Mouse (Mus musculus): ENCODE measurements around the gene Ensa. TPM values are rescaled to one million over a fixed set of nuclear protein-coding genes. Genes with fewer than 3 reads are reported as not detected.

Ensa gene
- polyA plus RNA-seq, 1 experiment from 2014 or later = 85.4 TPM

DNA sequence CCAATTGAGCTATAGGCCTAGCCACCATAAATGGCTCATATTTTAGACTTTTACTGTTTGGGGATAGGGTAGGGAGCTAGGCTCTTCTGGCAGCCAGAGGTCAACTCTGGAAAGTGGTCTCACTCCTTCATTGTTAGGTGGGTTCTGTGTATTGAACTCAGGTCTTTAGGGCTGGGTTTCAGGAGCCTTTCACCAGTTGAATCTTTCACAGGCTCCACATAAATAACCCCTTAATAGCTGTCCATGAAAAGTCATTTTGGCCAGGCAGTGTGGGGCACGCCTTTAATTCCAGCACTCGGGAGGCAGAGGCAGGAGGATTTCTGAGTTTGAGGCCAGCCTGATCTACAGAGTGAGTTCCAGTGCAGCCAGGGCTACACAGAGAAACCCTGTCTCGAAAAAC lies 32.9 kb downstream of the Ensa start:
- Histone ChIP-seq H3K36me3 (peaks cover 14% of the 10 kb centered on the region), H3K4me2 (replicated peaks) (peak overlapping the region; percentile 88), H3K27me3 (no peaks in the 10 kb centered on the region), H3K4me3 (peak overlapping the region; percentile 95), H3K27ac (no peak overlapping the region; the same call in 1 of the 2 replicates), H3K4me1 (peaks cover 34% of the 10 kb centered on the region), H3K9me3 (no peaks in the 10 kb centered on the region), H3K9ac (peak overlapping the region; percentile 100; the same call in 1 of the 2 replicates)
- WGBS = 89% methylated on average over 3 of the region's 3 CpGs
- ATAC-seq (ENCODE audit: insufficient number of reproducible peaks, insufficient read depth, low FRiP score, low TSS enrichment) = no peak

DNA sequence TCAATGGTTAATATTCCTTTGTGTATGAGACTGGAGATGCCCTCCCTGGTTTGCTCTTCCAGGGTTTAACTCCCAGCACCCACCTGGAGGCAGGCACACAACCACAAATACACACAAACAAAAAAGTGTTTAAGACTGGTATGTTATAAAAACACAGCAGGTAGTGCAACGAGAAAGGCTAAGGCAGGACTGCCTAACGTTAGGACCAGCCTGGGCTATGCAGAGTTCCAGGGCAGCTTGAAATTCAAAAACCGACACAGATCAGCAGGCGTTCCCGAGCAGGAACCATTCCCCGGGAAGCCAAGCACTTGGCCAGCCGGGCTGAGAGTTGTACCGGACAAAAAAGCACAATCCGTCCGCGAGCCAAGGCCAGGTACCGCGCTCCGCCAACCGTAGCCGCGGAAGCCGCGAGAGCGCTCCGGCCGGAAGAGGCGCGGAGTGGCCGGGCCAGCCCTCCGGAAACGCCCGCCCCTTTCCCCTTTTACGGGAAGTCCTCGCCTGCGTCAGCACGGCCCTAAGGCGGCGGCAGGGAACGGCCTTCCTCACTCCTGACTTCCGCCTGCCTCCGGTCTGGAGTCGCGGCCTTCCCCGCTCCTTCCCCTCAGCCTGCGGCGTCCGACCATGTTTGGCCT lies 33.6 kb downstream of the Ensa start, which contains the start of gene Mcl1:
TSS of gene Mcl1 (plus strand) at position 553 of the 632 bp plus-strand sequence.
- WGBS = under 1% methylated on average over 43 of the region's 43 CpGs

DNA sequence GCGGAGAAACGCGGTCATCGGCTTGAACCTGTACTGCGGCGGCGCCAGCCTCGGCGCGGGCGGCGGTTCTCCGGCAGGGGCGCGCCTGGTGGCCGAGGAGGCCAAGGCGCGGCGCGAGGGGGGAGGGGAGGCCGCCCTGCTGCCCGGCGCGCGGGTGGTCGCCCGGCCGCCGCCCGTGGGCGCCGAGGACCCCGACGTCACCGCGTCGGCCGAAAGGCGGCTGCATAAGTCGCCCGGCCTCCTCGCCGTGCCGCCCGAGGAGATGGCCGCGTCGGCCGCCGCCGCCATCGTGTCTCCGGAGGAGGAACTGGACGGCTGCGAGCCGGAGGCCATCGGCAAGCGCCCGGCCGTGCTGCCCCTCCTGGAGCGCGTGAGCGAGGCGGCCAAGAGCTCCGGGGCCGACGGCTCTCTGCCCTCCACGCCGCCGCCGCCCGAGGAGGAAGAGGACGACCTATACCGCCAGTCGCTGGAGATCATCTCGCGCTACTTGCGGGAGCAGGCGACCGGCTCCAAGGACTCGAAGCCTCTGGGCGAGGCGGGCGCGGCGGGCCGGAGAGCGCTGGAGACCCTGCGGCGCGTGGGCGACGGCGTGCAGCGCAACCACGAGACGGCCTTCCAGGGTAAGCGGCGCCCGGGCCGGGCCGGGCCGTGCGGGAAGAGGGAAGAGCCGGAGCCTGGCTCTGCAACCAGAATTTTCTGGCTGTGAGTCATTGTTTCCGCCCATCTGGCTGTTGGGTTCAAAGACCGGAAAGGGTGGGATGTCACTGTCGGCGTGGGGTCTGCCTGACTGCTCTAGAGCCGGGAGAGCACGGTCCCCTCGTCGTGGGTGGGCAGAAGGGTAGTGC lies 34.3 kb downstream of the Ensa start:
- ATAC-seq (ENCODE audit: insufficient number of reproducible peaks, insufficient read depth, low FRiP score, low TSS enrichment) = peak; percentile 38
- H3K27me3 ChIP-seq = no peaks in the 10 kb centered on the region
- H3K4me1 ChIP-seq = peaks cover 28% of the 10 kb centered on the region
- H3K4me3 ChIP-seq = peak overlapping the region; percentile 95
- peak overlapping the region; percentile 100 for H3K9ac ChIP-seq
- peaks cover 28% of the 10 kb centered on the region for H3K36me3 ChIP-seq
- WGBS = under 1% methylated on average over 92 of the region's 113 CpGs
- peak overlapping the region; percentile 99 for H3K27ac ChIP-seq
- H3K9me3 ChIP-seq = no peaks in the 10 kb centered on the region
- H3K4me2 ChIP-seq (replicated peaks) = peak overlapping the region; percentile 88

More for the DNA sequence above, 33.6 kb downstream of the Ensa start, which contains the start of gene Mcl1:
- Histone ChIP-seq H3K4me3 (peak within 1 kb of the TSS; percentile 95), H3K9me3 (no peaks in the 10 kb centered on the region), H3K27me3 (no peaks in the 10 kb centered on the region), H3K27ac (peak within 1 kb of the TSS; percentile 99), H3K36me3 (peaks cover 21% of the 10 kb centered on the region), H3K4me1 (peaks cover 32% of the 10 kb centered on the region), H3K9ac (peak within 1 kb of the TSS; percentile 100), H3K4me2 (replicated peaks) (peak within 1 kb of the TSS; percentile 88)
- peak; percentile 96 for ATAC-seq (ENCODE audit: insufficient number of reproducible peaks, insufficient read depth, low FRiP score, low TSS enrichment)

DNA sequence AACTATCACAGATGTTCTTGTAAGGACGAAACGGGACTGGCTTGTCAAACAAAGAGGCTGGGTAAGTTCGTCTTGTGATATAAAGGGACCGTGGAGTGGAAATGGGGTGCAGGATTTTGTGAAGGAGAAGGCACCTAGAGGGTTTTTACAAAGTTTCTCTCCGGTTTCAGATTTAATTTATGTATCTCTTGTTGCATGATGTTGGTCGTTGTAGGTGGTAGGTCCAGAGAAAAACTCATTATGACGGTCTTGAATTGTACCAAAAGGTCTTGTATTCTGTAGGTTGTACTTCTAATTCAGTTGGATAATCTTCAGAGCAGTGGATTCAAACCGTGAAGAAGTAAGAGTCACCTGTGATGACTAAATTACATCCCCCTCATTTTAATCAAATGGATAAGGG lies 35.2 kb downstream of the Ensa start:
- H3K9me3 ChIP-seq = no peaks in the 10 kb centered on the region
- H3K36me3 ChIP-seq = peaks cover 35% of the 10 kb centered on the region
- H3K9ac ChIP-seq = peak overlapping the region; percentile 100
- 3% methylated on average over 8 of the region's 8 CpGs for WGBS
- peaks cover 30% of the 10 kb centered on the region for H3K4me1 ChIP-seq
- no peaks in the 10 kb centered on the region for H3K27me3 ChIP-seq
- H3K27ac ChIP-seq = peak overlapping the region; percentile 99
- ATAC-seq (ENCODE audit: insufficient number of reproducible peaks, insufficient read depth, low FRiP score, low TSS enrichment) = no peak
- peak overlapping the region; percentile 88 for H3K4me2 ChIP-seq (replicated peaks)
- peak overlapping the region; percentile 95 for H3K4me3 ChIP-seq

DNA sequence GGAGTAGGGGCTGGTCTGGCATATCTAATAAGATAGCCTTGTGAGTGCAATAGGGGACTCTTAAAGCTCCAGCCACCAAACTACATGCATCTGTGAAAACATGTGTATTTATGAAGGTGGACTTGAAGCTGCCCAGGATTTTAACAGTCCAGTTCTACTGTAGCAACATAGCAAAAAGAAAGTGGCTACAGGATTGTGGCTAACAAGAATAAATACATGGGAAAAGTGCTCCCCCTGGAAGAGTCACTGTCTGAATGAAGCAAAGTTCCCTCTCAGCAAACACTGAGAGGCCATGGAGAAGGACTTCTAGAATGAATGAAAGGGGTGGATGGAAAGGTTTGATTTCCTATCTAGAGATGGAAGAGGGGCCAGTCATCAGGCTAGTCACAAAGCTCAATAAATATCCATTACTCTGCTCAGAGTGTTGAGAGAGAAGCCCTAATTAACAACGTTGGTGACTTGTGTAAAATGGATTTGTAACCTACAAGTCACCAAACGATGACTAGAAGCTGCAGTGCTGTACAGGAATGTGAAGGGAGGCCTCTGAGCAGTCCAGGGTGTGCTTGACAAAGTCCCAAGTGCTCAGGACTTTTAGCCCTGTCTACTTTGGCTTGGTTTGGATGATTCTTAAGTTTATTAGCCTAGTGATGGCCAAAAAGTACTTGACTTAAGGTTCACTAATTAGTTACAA lies 36.1 kb downstream of the Ensa start:
- H3K9ac ChIP-seq = peak overlapping the region; percentile 100
- no peak for ATAC-seq (ENCODE audit: insufficient number of reproducible peaks, insufficient read depth, low FRiP score, low TSS enrichment)
- peaks cover 42% of the 10 kb centered on the region for H3K36me3 ChIP-seq
- peak overlapping the region; percentile 88 for H3K4me2 ChIP-seq (replicated peaks)
- no peak overlapping the region for H3K27ac ChIP-seq
- H3K4me3 ChIP-seq = peak overlapping the region; percentile 95
- H3K27me3 ChIP-seq = no peaks in the 10 kb centered on the region
- WGBS = 46% methylated on average over 2 of the region's 2 CpGs
- no peaks in the 10 kb centered on the region for H3K9me3 ChIP-seq
- H3K4me1 ChIP-seq = peaks cover 34% of the 10 kb centered on the region

DNA sequence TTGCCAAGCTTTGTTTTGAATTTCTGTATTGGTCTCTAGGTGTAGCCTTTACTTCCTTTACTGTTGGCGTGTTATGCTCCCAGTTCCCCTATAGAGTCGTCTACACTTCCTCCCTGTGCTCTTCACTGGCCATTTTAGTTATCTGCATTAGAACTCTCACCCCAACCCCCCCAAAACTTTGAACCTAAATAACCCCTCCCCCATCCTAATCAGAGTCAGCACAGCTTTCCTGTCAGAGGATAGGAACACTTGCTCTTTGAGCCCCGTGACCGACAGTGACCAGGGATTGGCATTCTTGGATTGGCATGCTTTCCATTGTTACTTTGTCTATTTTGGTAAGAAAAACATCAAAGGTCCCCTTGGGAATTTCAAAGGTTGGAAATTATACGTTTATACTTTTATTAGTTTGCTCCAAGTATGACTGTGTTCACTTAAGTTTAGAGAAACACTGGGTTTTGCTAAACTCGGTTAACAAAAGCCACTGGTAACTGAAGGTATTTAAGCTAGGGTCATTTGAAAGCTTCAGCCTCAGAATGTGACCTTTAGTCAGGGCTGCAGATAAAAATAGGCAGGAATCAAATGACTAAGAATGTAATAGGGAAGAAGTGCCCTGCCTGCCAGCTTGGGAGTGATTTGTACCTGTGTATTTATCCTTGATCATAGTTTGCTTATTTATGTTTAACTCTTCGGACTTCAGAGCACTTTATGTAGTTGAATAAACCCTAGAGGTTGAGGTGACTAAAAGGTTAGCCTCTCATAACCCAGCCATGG lies 37.3 kb downstream of the Ensa start:
- Histone ChIP-seq H3K36me3 (peaks cover 42% of the 10 kb centered on the region), H3K4me3 (no peak overlapping the region), H3K4me2 (replicated peaks) (peak overlapping the region; percentile 30), H3K4me1 (peaks cover 41% of the 10 kb centered on the region), H3K27ac (no peak overlapping the region), H3K9me3 (no peaks in the 10 kb centered on the region), H3K9ac (no peak overlapping the region), H3K27me3 (no peaks in the 10 kb centered on the region)
- 49% methylated on average over 7 of the region's 7 CpGs for WGBS
- ATAC-seq (ENCODE audit: insufficient number of reproducible peaks, insufficient read depth, low FRiP score, low TSS enrichment) = no peak

DNA sequence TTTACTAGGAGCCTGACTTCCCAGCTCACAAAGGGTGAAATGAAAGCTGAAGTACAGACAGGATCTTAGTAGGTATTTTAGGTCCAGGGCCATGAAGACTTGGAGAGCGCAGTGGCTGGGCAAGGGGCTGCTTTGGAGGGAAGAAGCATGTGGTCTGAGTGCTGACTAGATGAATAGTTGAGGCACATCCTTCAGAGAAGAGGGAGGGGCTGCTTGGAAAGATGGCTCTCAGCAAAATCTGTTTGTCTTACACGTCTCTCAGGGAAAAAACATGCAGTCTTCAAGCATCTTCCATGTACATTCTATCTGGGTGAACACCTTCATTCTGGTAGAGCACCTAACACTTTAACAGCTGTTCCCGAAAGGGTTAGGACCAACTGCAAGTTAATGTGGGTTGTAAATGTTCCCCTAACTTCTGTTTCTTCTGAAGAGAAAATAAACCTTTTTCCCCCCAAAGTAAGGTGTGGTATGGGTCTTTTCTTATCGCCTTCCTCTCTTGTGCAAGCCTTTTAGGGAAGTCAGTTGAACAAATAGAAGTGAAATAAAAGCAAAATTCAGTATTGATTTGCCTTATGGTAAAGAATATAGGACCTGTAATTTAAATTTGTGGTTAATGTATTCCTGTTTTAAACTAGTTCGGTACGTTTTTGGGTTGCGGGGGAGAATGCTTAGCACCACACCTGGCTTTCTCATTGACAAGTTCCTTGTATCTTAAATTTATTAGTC lies 38.1 kb downstream of the Ensa start:
- Histone ChIP-seq H3K36me3 (peaks cover 42% of the 10 kb centered on the region), H3K4me3 (no peak overlapping the region), H3K9ac (no peak overlapping the region), H3K9me3 (no peaks in the 10 kb centered on the region), H3K4me2 (replicated peaks) (no peak overlapping the region), H3K4me1 (peaks cover 48% of the 10 kb centered on the region), H3K27ac (no peak overlapping the region), H3K27me3 (no peaks in the 10 kb centered on the region)
- ATAC-seq (ENCODE audit: insufficient number of reproducible peaks, insufficient read depth, low FRiP score, low TSS enrichment) = no peak
- 81% methylated on average over 7 of the region's 7 CpGs for WGBS

DNA sequence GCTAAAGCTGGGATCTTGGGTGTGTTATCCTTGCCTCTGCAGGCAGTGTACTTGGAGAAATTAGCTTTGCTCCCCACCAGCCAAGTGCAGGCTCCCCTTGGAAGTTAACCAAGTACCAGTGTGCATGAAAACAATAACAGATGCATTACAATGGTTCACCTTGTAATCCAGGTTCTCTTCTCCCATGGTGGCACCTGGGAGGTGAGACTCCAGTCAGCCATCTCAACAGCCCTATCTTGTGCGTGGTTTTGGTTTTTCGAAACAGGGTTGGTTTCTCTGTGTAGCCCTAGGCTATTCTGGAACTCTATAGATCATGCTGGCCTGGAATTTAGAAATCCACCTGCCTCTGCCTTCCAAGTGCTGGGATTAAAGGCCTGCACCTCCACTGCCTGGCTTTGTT lies 38.7 kb downstream of the Ensa start:
- no peak for ATAC-seq (ENCODE audit: insufficient number of reproducible peaks, insufficient read depth, low FRiP score, low TSS enrichment)
- Histone ChIP-seq H3K4me1 (peaks cover 54% of the 10 kb centered on the region), H3K27ac (no peak overlapping the region), H3K27me3 (no peaks in the 10 kb centered on the region), H3K4me2 (replicated peaks) (no peak overlapping the region), H3K36me3 (peaks cover 42% of the 10 kb centered on the region), H3K9me3 (no peaks in the 10 kb centered on the region), H3K4me3 (no peak overlapping the region), H3K9ac (no peak overlapping the region)
- 84% methylated on average over 2 of the region's 2 CpGs for WGBS

DNA sequence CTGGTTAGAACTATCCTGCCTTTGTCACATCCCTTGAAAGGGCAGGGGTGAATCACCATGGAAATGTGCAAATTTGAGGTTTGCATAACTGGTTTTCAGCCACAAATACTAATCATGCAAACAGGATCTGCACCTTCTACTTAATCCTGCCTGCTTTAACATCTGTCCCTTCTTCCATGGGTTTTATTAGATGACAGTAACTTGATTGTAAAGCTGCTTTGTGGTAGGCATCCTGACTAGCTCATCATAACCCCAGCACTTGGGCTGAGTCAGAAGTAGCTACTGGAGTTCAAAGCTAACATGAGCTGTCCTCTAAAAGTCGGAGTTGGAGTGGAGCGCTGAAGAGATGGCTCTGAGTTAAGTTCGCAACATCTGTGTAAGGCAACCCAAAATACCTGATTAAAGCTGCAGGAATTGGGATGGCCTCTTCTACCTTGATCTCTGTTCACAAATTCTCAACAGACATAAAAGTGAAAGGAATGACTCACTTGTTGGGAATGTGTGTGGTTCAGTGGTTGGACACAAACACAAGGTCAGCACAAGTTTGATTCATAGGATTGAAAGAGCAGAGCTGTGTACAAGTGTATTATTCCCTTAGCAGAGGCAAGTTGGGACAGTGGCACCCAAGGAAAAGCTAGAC lies 39.3 kb downstream of the Ensa start:
- Histone ChIP-seq H3K9ac (no peak overlapping the region), H3K9me3 (no peaks in the 10 kb centered on the region), H3K4me3 (no peak overlapping the region), H3K27ac (no peak overlapping the region), H3K36me3 (peaks cover 42% of the 10 kb centered on the region), H3K4me1 (peaks cover 57% of the 10 kb centered on the region), H3K27me3 (no peaks in the 10 kb centered on the region), H3K4me2 (replicated peaks) (no peak overlapping the region)
- WGBS = 90% methylated on average over 3 of the region's 3 CpGs
- ATAC-seq (ENCODE audit: insufficient number of reproducible peaks, insufficient read depth, low FRiP score, low TSS enrichment) = no peak

DNA sequence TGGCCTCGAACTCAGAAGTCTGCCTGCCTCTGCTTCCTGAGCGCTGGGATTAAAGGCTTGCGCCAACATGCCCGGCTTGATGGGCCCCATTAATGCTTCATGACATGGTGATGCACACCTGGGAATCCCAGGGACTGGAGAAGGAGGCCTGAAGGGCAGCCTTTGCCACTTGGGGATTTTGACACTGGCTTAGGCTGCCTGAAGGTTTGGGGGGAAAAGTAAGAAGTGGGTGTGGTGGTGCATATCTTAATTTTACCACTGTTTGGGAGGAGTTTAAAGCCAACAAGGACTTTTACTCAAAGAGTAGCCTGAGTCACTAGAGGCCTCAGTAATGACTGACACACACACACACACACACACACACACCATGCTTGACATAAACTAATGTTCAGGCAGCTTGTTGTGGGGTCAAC lies 40.2 kb downstream of the Ensa start:
- Histone ChIP-seq H3K27me3 (no peaks in the 10 kb centered on the region), H3K4me3 (no peak overlapping the region), H3K27ac (no peak overlapping the region; the same call in 1 of the 2 replicates), H3K4me1 (peaks cover 57% of the 10 kb centered on the region), H3K4me2 (replicated peaks) (no peak overlapping the region), H3K36me3 (peaks cover 48% of the 10 kb centered on the region), H3K9me3 (no peaks in the 10 kb centered on the region), H3K9ac (no peak overlapping the region)
- 88% methylated on average over 4 of the region's 4 CpGs for WGBS
- no peak for ATAC-seq (ENCODE audit: insufficient number of reproducible peaks, insufficient read depth, low FRiP score, low TSS enrichment)
